In genomic region chr9:108991428-108992084, GRCm38 (mm10) we compare ENCODE assay signal across 8 mouse cellular contexts. TPM values are rescaled to one million over a fixed set of nuclear protein-coding genes. Genes with fewer than 3 reads are reported as not detected.
DNase-seq lines count a peak whose midpoint lies in the region; ATAC-seq lines count a peak whose summit lies in the region.

Gene Pfkfb4, plus strand, starts transcription at chr9:108991778.

- peak; percentile 99 for DNase-seq in adipocyte (ENCODE audit: low spot score)
- peak; percentile 99 for DNase-seq in embryo, embryonic 10 days (ENCODE audit: low spot score)
- DNase-seq in gastrocnemius, postnatal 10 days: peak; percentile 82
- DNase-seq in induced T-regulatory cell, adult 2 months (ENCODE audit: low read depth): peak; percentile 100
- DNase-seq in left cerebral cortex, adult 9 months (ENCODE audit: low spot score in 2 of 2): peak; percentile 97 to 98
- peak; percentile 83 for DNase-seq in right cerebral cortex, postnatal 14 days
- peak; percentile 90 to 96 for DNase-seq in urinary bladder, postnatal 36 days (ENCODE audit: low spot score in 2 of 2)

- ATAC-seq in megakaryocyte progenitor cell, adult 5-6 weeks (replicated peaks; ENCODE audit: poor library complexity): peak; percentile 81

RNA-seq across cellular contexts. Expression of gene Pfkfb4, which starts in this region (rescaled TPM):
- 10 to 100 TPM; 26.9 TPM for total RNA-seq in gastrocnemius, postnatal 10 days (2021)
- 3.9 and 5.9 TPM in 2 replicates for total RNA-seq in megakaryocyte progenitor cell, adult 5-6 weeks (2015)
- 12.8 and 13.5 TPM in 2 replicates for total RNA-seq in megakaryocyte progenitor cell, adult 5-6 weeks (2017)

Comparison
In these comparisons a context has a peak if more than half of its experiments do, and no peak if none do; other contexts are left out.
1. Peak in every context shown above with its lines: DNase-seq and ATAC-seq.